Mouse (Mus musculus) thymus, postnatal 0 days (tissue): Measurements from ENCODE around the gene Schip1. TPM values are rescaled to one million over a fixed set of nuclear protein-coding genes. Genes with fewer than 3 reads are reported as not detected.

Experiments used
- DNase-seq: peaks from one replicate; pipeline ENCODE4 v3.0.0-alpha.2; 2015; ENCODE audit warnings: low spot score
- polyA plus RNA-seq: library from polyadenylated mRNA; unstranded; fragments of >200 nt; fragmentation: Nextera tagmentation; extraction: Ambion mirVana; gene quantifications from 2 replicates; pipeline ENCODE4 v1.2.1, GENCODE M21; 2015

The Schip1 gene
- polyA plus RNA-seq, 1 experiment from 2014 or later: 4.7 TPM

DNA sequence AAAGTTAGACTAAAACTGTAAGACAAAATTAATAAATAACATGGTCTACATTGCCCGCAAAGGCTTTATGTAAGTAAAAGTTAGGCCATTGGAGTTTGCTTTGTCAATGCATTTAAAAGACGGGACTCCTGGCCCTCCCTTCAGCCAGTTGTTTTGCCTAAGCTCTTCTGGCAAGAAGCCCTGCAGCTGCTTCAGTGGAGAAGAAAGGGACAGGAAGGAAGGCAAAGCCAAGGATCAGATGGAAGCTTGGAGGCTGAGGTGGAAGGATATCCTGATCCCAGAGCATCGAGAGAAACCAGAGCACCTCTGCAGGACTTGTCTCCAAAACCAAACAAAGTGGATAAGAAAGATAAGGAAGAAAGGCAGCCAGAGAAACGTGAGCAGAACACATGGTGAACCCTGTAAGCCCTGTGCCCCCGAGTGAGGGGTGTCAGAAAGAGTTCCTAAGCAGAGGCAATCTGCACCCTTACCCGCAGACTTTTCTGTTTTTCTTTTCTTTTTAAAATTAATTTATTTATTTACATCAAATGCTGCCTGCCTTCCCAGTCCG lies 442.2 kb downstream of the Schip1 start:
- no peak for DNase-seq

DNA sequence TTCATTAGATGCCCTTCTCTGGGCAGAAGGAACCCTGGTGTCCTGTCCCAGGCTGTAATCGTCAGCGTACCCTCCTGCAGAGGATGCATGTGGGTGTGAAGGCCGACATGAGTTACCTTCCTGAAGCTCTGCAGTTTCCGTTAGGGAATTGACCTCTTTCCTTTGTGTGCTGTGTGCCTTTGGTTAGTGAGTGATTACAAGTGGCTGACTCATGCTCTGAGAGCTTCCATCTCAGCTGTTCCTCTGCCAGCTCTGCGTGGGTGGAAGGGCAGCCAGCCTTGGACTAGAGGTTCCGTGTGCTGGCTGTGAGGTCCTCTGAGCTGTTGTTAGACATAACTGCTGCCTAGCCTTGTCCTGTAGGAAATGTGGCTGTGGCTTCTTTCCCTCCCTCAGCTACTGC lies 444.0 kb downstream of the Schip1 start:
- DNase-seq: no peak

DNA sequence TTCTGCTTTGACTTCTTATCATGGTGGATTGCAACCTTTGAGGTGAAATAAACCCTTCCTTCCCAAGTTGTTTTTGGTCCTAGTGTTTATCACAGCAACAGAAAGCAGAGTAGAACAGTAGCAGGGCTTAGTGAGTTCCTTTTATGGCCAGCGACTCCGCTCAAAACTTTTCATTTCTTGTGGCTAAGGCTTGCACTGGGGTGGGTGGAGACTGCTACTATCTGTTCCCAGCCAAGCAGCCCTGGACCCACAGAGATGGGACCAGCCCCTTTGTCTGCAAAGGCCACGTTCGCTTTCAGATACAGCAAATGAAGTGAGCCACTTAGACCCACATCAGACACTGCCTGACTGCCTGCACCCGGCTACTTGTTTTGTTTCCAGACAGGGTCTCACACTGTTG lies 446.3 kb downstream of the Schip1 start:
- no peak for DNase-seq

DNA sequence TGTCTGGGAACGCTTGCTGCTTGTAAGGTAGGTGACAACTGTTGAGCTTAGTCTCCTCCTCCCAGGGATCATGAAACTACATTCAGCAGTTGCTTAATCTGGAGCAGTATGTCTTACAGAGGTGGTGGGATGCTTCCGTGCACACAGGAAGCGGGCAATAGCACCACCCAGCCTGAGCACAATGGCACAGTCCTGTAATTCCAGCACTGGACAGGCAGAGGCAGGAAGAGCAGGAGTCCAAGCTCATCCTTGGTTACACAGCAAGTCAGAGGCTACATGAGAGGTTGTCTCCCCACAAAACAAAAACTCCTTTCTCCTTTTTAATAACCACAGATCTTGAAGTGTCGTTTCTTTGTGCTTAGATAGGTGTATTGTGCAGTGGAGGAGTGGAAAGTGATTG lies 447.1 kb downstream of the Schip1 start:
- DNase-seq: no peak

DNA sequence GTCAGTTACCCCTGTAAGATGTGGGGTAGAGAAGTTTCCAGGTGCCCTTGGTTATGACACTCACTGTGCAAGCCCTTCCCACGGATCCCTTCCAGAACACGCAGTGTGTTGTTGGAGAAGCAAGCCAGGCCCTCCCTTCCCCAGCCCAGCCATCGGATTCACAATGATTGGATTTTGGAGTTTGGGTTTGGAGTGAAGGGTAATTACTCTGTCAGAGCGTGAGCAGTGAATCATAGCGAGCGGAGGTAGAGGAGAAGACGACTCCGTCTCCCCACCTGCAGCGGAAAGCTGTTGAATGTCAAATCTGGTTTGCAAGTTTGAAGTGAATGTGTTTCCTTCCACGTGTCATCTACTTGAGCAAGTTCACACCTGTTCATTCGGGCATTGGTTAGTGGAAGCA lies 447.7 kb downstream of the Schip1 start:
- no peak for DNase-seq

DNA sequence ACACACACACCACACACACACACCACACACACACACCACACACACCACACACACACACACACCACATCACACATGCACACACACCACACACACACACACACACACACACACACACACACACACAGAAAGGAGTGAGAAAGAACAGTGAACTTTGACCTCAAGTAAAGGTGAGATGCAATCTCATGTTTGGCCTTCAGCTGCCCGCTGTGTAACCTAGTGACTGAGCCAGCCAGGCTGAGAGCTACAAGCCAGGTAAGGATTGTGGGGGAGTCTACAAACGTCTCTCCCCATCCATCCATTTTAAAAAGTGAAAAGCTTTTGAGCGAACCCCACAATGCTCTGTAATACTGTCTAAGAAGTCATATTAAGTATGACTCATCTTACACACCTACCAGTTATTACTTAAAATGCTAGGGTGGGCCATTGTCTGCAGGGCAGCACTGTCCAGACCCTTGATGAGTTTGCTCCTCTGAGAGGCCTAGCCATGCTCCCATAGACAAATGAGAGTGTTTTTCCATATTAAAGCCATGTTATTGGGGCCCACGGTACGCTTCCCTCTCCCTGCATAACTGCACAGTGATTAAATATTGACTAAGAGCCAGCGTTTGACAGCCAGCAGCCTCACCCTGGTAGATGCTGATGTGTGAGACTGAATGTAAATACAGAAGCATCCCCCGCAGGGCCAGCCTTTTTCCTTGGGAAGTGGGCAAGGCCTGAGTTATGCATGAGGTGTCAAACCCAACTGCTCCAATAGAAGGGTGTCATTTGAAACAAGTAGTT lies 448.9 kb downstream of the Schip1 start:
- no peak for DNase-seq

DNA sequence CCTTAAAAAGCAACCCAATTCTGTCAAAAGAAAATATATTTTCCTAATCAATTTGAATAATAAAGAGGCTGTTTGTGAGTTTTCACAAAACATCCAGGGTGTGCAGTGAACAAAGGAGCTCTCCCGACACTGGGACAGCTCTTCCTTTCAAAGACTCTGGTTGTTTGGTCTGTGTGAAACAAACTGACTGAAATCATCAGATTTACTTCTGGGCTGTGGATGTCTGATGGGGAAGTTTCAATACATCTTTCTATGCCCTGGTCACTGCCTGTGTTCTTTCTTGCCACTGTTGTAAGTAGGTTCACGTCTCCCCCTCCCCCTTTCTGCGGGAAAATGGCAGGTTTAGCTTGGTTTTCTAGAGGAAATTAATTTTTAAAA lies 449.5 kb downstream of the Schip1 start:
- no peak for DNase-seq

DNA sequence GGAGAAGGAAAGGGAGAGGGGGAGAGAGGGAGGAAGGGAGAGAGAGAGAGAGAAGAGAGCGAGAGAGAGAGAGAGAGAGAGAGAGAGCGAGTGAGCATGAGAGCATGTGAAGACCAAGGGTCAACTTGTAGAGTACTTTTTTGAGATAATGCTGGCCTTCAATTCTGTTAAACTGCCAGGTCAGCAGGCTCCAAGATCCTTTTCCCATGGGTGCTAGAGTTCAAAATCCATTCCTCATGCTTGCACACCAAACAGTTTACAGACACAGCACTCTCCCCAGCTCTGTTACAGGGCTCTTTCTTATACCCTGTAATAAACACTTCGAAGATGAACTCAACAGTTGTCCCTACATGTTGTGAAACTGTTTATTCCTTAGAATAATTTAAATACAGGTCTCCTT lies 450.1 kb downstream of the Schip1 start:
- DNase-seq: no peak

DNA sequence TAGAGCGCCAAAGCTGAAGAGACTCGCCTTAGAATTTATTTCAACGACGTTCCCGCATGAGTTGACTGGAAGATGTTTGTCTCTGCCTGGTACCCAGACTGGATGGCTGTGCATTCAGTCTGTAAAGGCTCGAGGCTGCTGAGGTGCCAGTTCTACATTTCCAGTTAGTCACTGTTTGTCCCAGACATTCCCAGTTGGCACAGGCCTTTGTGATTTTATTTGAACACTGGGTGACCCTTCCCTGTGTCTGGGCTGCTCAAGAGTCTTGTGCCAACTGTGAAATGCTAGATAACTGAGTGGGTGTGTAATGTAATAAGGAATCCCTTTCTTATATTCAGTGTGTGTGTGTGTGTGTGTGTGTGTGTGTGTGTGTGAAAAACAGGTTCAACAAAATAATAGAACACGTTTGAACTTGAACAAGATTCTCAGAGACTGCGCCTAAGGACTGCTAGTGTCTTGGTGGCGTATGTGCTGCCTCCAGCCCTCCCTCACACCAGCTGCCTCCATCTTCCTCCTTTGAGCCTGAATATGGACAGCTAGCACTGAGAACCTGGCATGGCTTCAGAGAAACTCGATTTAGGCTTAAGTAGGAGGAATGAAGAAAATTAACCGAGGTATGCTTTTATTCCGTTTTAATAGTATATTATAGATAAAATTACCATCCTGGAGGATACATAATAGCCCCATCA lies 451.9 kb downstream of the Schip1 start:
- DNase-seq: no peak

DNA sequence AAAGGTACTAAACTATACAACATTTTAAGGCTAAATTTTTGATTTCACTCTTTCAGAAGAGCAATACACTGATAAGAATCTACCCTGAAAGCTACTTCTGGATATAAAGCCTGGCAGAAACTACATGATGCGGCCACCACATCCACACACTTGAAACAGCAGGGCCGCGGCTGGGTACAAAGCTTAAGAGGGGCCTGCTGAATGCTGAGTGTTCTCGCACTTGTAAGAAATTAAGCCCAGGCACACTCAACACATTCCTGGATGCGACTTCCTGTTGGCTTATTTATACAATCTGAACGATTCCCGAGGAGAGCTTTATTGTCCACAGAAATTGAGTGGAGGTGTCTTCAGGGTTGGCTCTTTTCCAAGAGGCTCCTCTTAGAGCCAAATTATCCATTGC lies 452.6 kb downstream of the Schip1 start:
- no peak for DNase-seq

DNA sequence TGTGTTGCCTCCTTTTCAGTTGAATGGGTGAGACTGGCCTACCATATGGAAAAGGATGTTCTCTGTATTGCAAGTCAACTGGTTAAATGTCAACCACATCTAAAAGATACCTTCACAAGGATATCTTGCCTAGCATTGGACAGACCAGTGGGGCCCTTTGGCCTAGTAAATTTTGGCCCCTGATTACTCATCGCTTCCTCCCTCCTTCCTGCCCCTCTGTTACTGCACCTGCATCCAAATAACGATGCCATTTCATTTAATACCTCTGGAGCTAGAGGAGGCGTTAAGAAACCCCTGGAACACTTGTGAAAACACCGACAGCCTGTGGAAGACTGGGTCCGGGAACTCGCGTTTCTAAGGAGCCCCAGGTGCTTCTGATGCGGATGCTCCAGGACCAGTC lies 453.4 kb downstream of the Schip1 start:
- DNase-seq: no peak

DNA sequence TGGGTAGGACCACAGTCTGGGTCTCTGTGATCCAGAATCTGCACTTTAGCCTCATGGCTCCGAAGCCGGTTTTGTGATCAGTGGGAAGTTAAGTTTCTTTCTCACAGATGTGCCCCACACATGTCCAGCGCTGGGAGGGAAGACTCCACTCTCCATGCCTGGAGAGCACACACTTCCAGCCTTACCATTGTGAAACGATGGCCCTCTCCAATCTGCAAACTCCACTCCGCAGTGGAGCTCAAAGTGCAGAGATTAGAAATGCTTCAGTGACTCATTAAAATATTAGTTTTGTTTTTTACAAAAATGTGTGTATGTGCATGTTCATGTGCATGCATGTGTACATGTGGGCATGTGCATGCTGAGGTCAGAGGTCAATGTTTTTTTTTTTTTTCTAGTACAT lies 454.0 kb downstream of the Schip1 start:
- no peak for DNase-seq

DNA sequence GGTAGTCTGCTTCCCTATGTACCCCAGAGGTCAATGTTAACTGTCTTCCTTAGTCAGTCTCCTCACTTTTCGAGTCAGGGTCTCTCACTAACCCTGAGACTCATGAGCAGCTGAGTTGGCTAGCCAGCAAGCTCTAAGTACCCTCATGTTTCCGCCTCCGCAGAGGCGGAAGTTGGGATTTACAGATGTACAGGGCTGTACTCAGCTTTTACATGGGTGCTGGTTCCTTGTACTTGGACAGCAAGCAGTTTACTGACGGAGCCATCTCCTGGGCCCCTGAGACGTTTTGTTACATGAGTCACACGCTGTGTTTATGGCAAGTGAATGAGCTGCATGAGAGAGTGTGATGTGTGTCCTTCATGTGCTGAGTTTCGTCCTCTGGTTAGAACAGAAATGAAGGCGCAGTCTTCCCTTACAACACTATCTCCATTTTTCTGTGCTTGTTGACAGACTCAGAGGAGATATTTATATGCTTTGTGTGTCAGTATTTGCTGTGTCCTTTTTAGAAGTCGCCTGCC lies 460.8 kb downstream of the Schip1 start:
- no peak for DNase-seq

DNA sequence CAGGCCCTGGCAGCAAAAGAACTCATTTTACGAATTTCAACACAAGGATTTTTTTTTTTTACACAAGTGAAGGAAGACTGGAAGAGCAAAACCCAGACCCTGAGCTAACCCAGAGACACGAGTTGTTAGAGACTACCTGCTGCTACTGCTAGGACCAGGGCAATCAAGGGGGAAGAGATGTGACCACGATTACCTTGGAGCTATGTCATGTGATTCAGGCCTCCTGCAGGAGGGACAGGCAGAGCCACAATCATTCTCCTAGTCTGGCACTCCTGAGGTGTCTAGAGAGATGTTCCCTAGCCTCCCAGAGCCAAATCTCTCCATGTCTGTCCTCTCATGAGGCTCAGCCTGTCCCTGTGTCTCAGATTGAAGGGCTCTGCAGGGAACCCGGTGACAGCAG lies 461.8 kb downstream of the Schip1 start:
- no peak for DNase-seq

DNA sequence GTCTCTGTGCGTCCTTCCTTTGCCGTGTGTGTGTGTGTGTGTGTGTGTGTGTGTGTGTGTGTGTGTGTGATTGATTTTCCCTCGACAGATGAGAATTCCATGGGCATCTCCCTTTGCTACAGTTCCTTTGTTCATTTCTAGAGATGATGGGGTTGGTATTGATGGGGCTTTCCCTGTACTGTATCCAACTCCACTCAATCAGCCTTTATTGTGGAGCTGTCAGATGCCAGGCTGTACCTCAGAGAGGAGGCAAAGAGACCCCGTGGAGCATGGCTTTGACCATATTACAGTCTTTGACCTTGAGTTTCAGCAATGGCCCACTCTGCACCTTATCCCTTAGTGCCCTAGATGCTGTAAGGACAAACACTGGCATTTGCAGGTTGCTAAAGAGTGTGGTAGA lies 462.6 kb downstream of the Schip1 start:
- DNase-seq: no peak

DNA sequence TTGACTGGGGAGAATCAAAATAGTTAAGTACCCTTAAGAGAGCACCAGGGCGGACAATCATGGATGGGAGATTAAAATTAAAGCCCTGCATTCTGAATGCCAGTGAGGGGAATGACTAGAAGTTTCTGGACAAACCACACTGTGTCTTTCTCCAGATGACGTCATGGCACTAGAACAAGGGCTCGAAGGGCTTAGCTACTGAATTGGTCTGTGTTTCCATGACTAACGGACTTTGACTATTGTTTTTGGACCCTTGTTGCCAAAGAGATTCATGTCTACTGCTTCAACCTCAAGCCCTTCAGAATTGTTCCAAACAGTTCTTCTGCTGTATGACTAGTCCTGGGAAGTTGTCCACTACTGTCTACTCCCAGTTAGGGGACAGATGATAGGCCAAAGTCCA lies 467.3 kb downstream of the Schip1 start:
- DNase-seq: no peak

DNA sequence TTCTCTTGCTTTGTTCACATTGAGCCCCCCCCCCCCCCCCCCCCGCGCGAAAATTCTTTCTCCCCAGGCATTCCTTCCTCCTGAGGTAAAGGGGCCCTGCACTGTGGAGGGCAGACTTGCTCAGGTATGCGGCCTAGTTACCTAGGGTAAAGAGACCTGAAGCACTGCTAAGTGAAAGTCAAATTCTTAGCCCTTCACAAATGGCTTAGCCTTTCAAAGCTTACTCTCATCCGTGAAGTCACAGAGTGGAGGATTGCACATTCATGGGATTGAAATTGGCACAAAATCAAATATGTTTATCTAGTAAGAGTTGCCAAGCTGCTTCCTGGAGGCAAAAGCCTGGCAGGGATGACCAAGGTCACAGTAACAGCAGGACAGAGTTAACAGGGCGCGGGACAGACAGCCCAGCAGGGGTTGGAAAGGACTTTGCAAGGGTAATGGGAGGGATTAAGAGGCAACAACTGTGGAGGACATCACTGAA lies 470.0 kb downstream of the Schip1 start:
- no peak for DNase-seq

DNA sequence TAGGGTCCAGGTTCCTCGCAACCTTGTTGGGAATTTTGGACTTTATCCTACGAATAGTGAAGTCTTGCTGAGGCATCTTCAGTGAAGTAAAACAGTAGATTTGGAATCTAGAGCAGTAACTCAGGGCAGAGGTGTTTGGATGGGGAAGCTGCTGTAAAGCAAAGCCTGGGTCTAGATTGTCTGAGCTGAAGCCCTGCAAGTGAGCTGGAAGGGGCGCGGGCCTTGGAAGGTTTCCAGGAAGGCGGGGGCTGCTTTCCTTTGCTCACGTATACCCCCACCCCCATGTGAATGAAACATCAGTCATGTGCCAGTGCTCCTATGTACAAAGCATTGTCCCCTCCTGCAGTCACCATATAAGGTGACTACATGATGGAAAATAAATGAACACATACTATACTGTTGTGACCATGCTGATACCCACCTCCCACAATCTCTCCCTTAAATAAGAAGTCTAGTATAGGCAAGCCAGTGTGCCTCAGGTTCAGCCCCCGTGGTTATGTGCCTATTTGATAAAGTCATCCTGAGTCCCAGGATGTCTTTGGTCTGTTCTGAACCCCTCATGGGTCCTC lies 470.6 kb downstream of the Schip1 start:
- no peak for DNase-seq

DNA sequence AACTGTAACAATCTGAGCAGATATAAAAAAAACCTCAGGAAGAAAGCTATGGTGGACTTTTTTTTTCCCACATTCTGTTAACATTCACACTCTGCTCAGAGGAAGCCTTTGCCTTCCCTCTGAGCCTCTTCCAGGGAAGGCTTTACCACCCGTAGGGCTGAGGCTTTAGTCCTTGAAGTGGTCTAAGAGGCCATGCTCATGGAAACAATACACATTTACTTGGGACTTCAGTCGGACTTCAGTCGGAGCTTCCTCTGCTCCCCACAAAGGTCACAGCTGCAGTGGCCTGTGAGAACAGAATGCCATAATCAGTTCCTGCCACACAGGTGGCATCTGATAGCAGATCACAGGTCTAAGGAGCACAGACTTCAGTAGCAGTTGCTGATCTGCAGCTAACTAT lies 471.5 kb downstream of the Schip1 start:
- no peak for DNase-seq

DNA sequence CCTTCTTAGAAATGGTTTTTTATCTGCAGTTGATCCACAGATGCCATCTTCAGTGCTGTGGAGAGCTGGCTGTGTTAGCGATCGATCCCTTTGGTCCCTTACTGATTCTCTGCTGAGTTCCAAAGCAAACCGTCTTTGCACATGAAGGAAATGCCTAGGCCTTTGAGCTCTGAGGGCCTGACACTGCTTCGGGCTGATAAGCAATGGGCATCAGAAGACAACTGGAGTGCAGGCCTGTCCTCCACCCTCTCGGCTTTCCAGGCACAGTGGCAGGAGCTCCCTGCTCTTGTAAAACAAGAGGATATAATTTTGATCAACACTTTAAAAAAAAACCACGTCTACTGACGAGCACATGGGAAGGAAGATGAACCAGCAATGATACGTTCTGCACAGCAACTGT lies 477.1 kb downstream of the Schip1 start:
- DNase-seq: no peak

DNA sequence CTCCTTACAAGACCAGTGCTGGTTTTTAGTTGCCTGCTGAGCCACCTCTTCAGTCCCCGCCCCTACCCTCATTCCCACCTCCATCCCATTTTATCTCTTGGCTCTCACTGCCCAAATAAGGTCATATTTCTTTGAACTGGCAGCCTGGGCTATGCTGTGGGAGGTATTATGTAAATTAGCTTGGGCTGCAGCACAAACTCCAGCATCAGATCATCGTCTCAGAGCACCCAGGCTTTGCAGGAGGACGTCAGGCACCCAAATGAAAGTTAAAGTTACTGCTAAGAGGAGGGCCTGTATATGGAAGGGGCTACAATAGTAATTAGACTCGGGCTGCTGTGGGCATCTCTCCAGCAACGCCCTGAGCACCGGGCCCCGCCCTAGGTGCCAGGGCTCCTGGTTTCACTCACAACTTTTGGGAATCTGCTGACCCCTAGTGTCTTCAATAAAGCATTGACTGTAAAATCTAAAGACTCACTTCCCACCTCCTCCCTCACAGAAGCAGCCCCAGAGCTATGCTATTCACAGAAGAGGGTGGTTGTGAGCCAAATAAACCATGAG lies 478.4 kb downstream of the Schip1 start:
- peak; percentile 12 for DNase-seq

DNA sequence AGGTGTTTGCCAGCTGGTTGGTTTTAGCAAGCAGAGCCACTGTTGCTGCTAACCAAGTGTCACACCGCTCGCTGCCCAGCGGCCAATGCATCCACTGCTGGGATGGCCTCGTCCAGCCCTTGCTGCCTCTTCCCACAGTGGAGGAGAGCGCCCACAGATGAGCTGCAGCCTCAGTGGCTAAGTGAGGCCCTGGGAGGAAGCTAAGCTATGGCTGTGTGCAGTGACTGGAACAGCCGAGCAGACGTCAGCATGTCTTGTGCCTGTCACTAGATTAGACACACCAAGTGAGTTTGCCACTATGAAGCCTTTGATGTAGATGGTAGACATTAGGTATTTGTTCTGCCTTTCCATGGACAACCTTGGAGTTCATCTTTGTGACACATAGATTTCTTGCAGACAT lies 480.2 kb downstream of the Schip1 start:
- no peak for DNase-seq
